Mouse (Mus musculus) heart, adult 2 months (tissue): ENCODE results near the gene Gm38394. TPM values are rescaled to one million over a fixed set of nuclear protein-coding genes. Genes with fewer than 3 reads are reported as not detected.

Experiments
- DNase-seq, 2 experiments: peaks; one replicate each; pipeline ENCODE4 v3.0.0; 2021
- H3K27ac ChIP-seq: fragments of 200-600 bp; 2 replicates; pipeline ENCODE4 v1.8.1; 2022
- H3K27me3 ChIP-seq: fragments of 200-500 bp; 2 replicates; pipeline ENCODE4 v1.6.1; 2012; ENCODE audit warnings: mild to moderate bottlenecking, low read length, inconsistent platforms, mixed read lengths; ENCODE audit not compliant: control insufficient read depth, insufficient read depth
- H3K36me3 ChIP-seq: fragments of 200-500 bp; 2 replicates; pipeline ENCODE4 v1.6.1; 2012; ENCODE audit warnings: low read length, inconsistent platforms; ENCODE audit not compliant: control insufficient read depth, insufficient read depth
- H3K4me1 ChIP-seq: fragments of 200-500 bp; 2 replicates; pipeline ENCODE4 v1.6.1; 2011; ENCODE audit warnings: low read length; ENCODE audit not compliant: control insufficient read depth, insufficient read depth
- H3K4me3 ChIP-seq: fragments of 200-600 bp; 2 replicates; pipeline ENCODE4 v1.8.1; 2022
- H3K79me2 ChIP-seq: fragments of 200-500 bp; replicated peaks from 2 replicates; pipeline ENCODE4 v1.6.1; 2012; ENCODE audit warnings: mild to moderate bottlenecking, inconsistent platforms, low read length, moderate library complexity, mixed read lengths; ENCODE audit not compliant: control insufficient read depth, insufficient read depth
- H3K9ac ChIP-seq: fragments of 200-500 bp; 2 replicates; pipeline ENCODE4 v1.6.1; 2012; ENCODE audit warnings: low read depth, mild to moderate bottlenecking, control low read depth, inconsistent platforms, low read length, mixed read lengths
- CTCF ChIP-seq: fragments of 200-600 bp; IDR thresholded peaks from 2 replicates; pipeline ENCODE4 v1.8.1; 2022; ENCODE audit warnings: antibody characterized with exemption, mild to moderate bottlenecking, moderate library complexity
- EP300 ChIP-seq: fragments of 200-500 bp; IDR thresholded peaks from 2 replicates; pipeline ENCODE4 v1.6.1; 2011; ENCODE audit warnings: low read depth, low read length, control low read depth; ENCODE audit not compliant: insufficient read depth
- POLR2A ChIP-seq: fragments of 200-500 bp; IDR thresholded peaks from 2 replicates; pipeline ENCODE4 v1.6.1; 2011; ENCODE audit warnings: mild to moderate bottlenecking, low read depth, low read length, control low read depth; ENCODE audit not compliant: insufficient read depth
- WGBS: fragments of 180-500 bp; shearing (Covaris S2); methylation state at CpG from one replicate; pipeline ENCODE4 v1.1.7; 2018; 5-methylcytosine and 5-hydroxymethylcytosine counted together
- intact Hi-C: fragments of 180-260 bp; cut with DNase I; formaldehyde crosslinking; loops from one replicate; pipeline ENCODE4 v1.15.1; 2025
- polyA plus RNA-seq: library from polyadenylated mRNA; depleted of rRNA; stranded (reverse); fragments of >200 nt; gene quantifications from 2 replicates; pipeline ENCODE4 v1.2.3, GENCODE M21; 2012
- total RNA-seq, 2 experiments: library from RNA; stranded (reverse); gene quantifications; 2 replicates each; pipeline ENCODE4 v1.2.3; 2021

The Gm38394 gene
- total and polyA plus RNA-seq, 3 experiments: 2.5 to 15.0 (median 14.5) TPM

DNA sequence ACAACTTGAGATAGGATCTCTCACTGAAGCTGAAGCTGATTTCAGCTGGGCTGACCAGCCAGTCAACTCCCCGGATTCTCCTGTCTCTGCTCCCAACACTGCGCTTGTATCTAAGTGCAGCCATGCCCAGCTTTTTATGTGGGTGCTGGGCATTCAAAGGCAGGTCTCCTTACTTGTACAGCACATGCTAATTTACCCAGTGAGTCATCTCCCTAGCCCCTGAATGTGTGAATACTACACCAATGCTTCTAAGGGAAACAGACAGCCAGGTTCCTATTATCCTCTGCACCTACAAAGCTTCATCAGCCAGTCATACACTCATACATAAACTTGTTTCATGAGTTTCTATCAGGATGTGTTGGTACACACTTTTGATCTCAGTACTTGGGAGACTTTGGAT is 20.0 kb downstream of the Gm38394 start:
- H3K4me3 ChIP-seq: no peak overlapping the region
- WGBS: 94% methylated on average over 2 of the region's 2 CpGs
- 0 out of 2 replicates have a peak, but pooled peaks cover 2% of the 10 kb centered on the region for H3K79me2 ChIP-seq
- intact Hi-C loops: no loop called here
- no peak for DNase-seq
- no peak overlapping the region for H3K9ac ChIP-seq
- H3K36me3 ChIP-seq: peaks cover 12% of the 10 kb centered on the region
- no peak for TF ChIP-seq EP300
- TF ChIP-seq POLR2A: no peak
- TF ChIP-seq CTCF: no peak
- no peak overlapping the region for H3K27ac ChIP-seq
- H3K27me3 ChIP-seq: no peaks in the 10 kb centered on the region
- no peaks in the 10 kb centered on the region for H3K4me1 ChIP-seq

DNA sequence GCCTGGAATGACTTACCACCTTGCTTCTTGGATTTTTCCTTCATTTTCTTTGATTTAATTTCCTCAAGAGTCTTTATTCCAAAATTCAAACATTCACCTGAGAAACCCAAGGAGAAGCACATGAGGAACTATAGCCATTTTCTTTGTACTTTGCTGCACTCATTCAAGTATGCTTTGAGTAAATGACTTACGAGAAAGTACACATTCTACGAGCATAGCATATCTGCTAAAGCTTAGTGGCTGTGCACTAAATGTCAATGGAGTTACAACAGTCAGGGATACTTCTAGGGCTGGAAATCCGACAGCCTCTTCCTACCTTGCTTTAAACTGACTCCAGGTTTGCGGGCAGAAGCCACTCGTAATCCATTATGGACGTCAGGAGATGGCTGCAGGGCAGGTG is 22.6 kb downstream of the Gm38394 start:
- WGBS: 92% methylated on average over 6 of the region's 6 CpGs
- H3K27ac ChIP-seq: no peak overlapping the region
- no peaks in the 10 kb centered on the region for H3K27me3 ChIP-seq
- no peaks in the 10 kb centered on the region for H3K79me2 ChIP-seq
- intact Hi-C loops: no loop called here
- no peak overlapping the region for H3K4me3 ChIP-seq
- no peak overlapping the region for H3K9ac ChIP-seq
- no peak for DNase-seq
- no peaks in the 10 kb centered on the region for H3K4me1 ChIP-seq
- H3K36me3 ChIP-seq: peaks cover 15% of the 10 kb centered on the region
- no peak for TF ChIP-seq EP300
- TF ChIP-seq POLR2A: no peak
- TF ChIP-seq CTCF: no peak

DNA sequence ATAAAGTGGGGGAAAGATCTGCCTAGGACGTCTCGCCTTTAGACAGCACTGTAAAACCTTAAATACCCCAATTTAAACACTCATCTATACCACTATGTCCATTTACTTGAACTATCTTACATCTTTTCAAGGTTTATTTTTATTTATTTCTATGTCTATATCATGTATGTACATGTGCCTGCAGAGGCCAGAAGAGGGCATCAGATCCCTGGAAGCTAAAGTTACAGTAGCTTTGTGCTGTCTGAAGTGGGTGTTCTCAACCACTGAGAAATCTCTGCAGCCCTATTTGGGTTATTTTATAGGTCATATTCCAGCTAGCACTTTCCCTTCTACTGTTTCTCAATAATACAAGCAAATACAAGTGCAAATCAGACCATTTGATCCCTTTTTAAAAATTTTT is 28.9 kb downstream of the Gm38394 start:
- Histone ChIP-seq H3K27ac (no peak overlapping the region), H3K4me3 (no peak overlapping the region), H3K4me1 (no peaks in the 10 kb centered on the region), H3K79me2 (no peaks in the 10 kb centered on the region), H3K27me3 (no peaks in the 10 kb centered on the region), H3K36me3 (peaks cover 10% of the 10 kb centered on the region), H3K9ac (no peak overlapping the region)
- intact Hi-C loops: loop anchor here (5.0 kb wide), 1 partner anchor 265 kb away; no protein-coding TSS in a partner anchor
- TF ChIP-seq CTCF (peak; percentile 59), EP300 (no peak)
- WGBS: 89% methylated on average over 2 of the region's 2 CpGs
- DNase-seq: no peak

DNA sequence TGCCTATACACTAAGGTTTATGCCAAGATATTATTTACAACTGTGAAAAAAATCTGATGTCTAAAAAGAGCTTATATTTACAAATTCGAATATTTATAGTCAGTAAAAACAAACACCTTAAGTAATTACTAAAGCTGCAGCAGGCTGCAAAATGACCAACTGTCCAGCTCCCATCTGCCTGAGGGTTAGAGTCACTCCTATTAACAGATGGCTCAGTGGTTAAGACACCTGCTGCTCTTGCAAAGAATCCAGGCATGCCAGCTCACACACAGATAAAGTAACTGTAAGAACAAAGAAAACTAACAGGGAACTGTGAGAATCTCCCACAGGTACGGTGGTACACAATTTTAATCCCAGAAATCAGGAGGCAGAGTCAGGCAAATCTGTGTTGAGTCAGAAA is 36.1 kb downstream of the Gm38394 start:
- intact Hi-C loops: no loop called here
- Histone ChIP-seq H3K4me1 (no peaks in the 10 kb centered on the region), H3K27me3 (no peaks in the 10 kb centered on the region), H3K27ac (no peak overlapping the region), H3K36me3 (peaks cover 9% of the 10 kb centered on the region), H3K9ac (no peak overlapping the region), H3K79me2 (no peaks in the 10 kb centered on the region), H3K4me3 (no peak overlapping the region)
- no peak for DNase-seq
- TF ChIP-seq POLR2A: no peak
- no peak for TF ChIP-seq CTCF
- TF ChIP-seq EP300: no peak
- 66% methylated on average over 2 of the region's 2 CpGs for WGBS

DNA sequence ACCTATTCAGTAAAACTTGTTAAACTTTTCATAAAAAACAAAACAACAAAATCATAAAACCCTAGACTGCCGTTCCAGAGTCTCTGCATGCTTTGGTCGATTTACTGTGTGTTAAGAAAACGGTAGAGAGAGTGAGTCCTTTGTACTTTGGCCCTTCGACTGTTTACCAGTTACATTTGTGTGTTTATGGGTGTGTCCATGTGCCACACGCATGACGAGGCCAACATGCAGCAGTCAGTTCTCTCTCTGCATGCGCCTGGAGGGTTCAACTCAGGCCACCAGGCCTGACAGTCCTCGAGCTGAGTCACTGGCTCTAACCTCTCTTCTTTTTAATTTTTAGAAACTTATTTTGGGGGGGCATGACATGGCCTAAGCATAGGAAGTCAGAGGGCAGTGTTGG is 42.8 kb downstream of the Gm38394 start:
- intact Hi-C loops: loop anchor here (10.0 kb wide), 1 partner anchor 474 kb away; no protein-coding TSS in a partner anchor

DNA sequence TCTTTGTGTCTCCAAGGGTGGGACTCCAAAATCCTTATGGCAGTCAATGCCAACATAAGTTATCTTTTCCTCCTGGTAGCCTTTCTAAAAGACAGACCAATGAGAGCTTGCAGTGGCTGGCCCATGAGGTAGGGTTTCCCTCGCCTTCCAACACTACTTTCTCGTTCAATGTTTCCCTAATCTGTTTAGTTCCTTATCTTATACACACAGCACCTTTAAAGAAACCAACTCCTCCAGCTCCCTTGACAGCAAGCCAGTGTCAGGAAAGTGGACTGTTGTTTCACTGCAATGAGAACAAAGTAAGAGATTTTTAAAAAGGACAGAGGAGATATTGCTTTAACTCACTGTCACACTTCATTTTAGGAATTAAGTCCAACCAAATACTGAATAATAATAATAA is 43.2 kb downstream of the Gm38394 start:
- no peaks in the 10 kb centered on the region for H3K36me3 ChIP-seq
- no peak overlapping the region for H3K4me3 ChIP-seq
- H3K27ac ChIP-seq: no peak overlapping the region
- intact Hi-C loops: loop anchor here (10.0 kb wide), 1 partner anchor 473 kb away; no protein-coding TSS in a partner anchor
- WGBS: 43% methylated on average over 2 of the region's 2 CpGs
- H3K79me2 ChIP-seq: no peaks in the 10 kb centered on the region
- no peak overlapping the region for H3K9ac ChIP-seq
- TF ChIP-seq EP300 (no peak), CTCF (no peak), POLR2A (no peak)
- H3K27me3 ChIP-seq: no peaks in the 10 kb centered on the region
- H3K4me1 ChIP-seq: no peaks in the 10 kb centered on the region
- no peak for DNase-seq

More for the DNA sequence above, 42.8 kb downstream of the Gm38394 start:
- 73% methylated on average over 8 of the region's 8 CpGs for WGBS
- Histone ChIP-seq H3K36me3 (no peaks in the 10 kb centered on the region), H3K9ac (no peak overlapping the region), H3K79me2 (no peaks in the 10 kb centered on the region), H3K27me3 (no peaks in the 10 kb centered on the region), H3K4me1 (no peaks in the 10 kb centered on the region), H3K4me3 (no peak overlapping the region), H3K27ac (no peak overlapping the region)
- no peak for TF ChIP-seq EP300
- no peak for TF ChIP-seq POLR2A
- TF ChIP-seq CTCF: no peak
- no peak for DNase-seq

DNA sequence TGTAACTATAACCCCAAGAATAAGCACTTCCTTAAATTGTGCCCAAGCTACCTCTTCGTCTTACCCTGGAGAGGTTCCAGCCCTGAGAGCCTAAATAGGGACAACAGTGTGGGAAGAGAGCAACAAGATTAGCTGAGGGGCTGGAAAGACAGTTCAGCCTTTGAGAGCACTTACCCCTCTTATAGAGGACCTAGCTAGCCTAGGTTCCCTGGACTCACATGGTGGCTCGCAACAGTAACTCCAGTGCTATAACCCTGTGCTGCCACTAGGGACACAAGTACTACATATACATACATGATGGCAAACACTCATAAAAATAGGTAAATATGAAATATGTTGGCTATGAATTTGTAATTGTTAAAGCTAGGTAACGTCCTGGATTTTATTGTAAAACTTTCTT is 47.3 kb downstream of the Gm38394 start:
- Histone ChIP-seq H3K4me1 (no peaks in the 10 kb centered on the region; the same call in 1 of the 2 replicates), H3K36me3 (peaks cover 2% of the 10 kb centered on the region; the same call in 1 of the 2 replicates), H3K27me3 (no peaks in the 10 kb centered on the region), H3K79me2 (no peaks in the 10 kb centered on the region), H3K9ac (no peak overlapping the region), H3K4me3 (no peak overlapping the region), H3K27ac (no peak overlapping the region)
- TF ChIP-seq EP300: no peak
- TF ChIP-seq POLR2A: no peak
- peak; percentile 66 for TF ChIP-seq CTCF
- intact Hi-C loops: loop anchor here (5.0 to 10.0 kb wide), 3 partner anchors 437 to 592 kb away; no protein-coding TSS in a partner anchor
- DNase-seq: no peak
- WGBS: 75% methylated on average over 3 of the region's 3 CpGs
